Mouse (Mus musculus) c-Kit-positive CD71-negative TER-119-negative erythroid progenitor cells, embryonic 14.5 days (primary cell): ENCODE measurements around the gene Ascl2.

Experiments used
- DNase-seq: peaks from one replicate; pipeline ENCODE4 v3.0.0-alpha.2; 2013; ENCODE audit warnings: low read depth

The Ascl2 gene

GRCm38 (mm10) chr7:143002679-143003078 is 33.6 kb upstream of the Ascl2 start:
- peak; percentile 53 for DNase-seq

- DNase-seq, result no peak
These were observed 28.5 kb upstream of the Ascl2 start for GRCm38 (mm10) chr7:142997403-142998150.

- no peak for DNase-seq
These were observed 27.9 kb upstream of the Ascl2 start for GRCm38 (mm10) chr7:142996998-142997397.

GRCm38 (mm10) chr7:142995630-142996338 is 26.7 kb upstream of the Ascl2 start:
- DNase-seq, result no peak

- DNase-seq, result no peak
These were observed 25.9 kb upstream of the Ascl2 start for GRCm38 (mm10) chr7:142995004-142995403.

- no peak for DNase-seq
These were observed 18.7 kb upstream of the Ascl2 start for GRCm38 (mm10) chr7:142987718-142988117.

GRCm38 (mm10) chr7:142985146-142985545 is 16.1 kb upstream of the Ascl2 start:
- no peak for DNase-seq

- DNase-seq, result no peak
These were observed 12.8 kb upstream of the Ascl2 start for GRCm38 (mm10) chr7:142981908-142982307.

- DNase-seq, result peak; percentile 28
These were observed 918 bp downstream of the Ascl2 start for GRCm38 (mm10) chr7:142967884-142968808.

- DNase-seq, result peak; percentile 32
These were observed 1.6 kb downstream of the Ascl2 start for GRCm38 (mm10) chr7:142967414-142967883.

- DNase-seq, result no peak
These were observed 9.3 kb downstream of the Ascl2 start for GRCm38 (mm10) chr7:142959752-142960151.

GRCm38 (mm10) chr7:142958817-142959216 is 10.2 kb downstream of the Ascl2 start:
- DNase-seq, result no peak

- no peak for DNase-seq
These were observed 13.0 kb downstream of the Ascl2 start for GRCm38 (mm10) chr7:142956018-142956417.

- no peak for DNase-seq
These were observed 19.5 kb downstream of the Ascl2 start for GRCm38 (mm10) chr7:142949568-142949967.

GRCm38 (mm10) chr7:142937631-142938030 is 31.4 kb downstream of the Ascl2 start:
- DNase-seq, result no peak

GRCm38 (mm10) chr7:142935708-142936107 is 33.4 kb downstream of the Ascl2 start:
- no peak for DNase-seq

GRCm38 (mm10) chr7:142932469-142932868 is 36.6 kb downstream of the Ascl2 start:
- no peak for DNase-seq

- DNase-seq, result no peak
These were observed 38.0 kb downstream of the Ascl2 start, which contains the start of gene Th for GRCm38 (mm10) chr7:142931028-142931427. Gene Th (minus strand): TSS chr7:142931128.

- DNase-seq, result no peak
These were observed 39.5 kb downstream of the Ascl2 start for GRCm38 (mm10) chr7:142929516-142929915.

GRCm38 (mm10) chr7:142927293-142927692 is 41.8 kb downstream of the Ascl2 start:
- DNase-seq, result no peak

- DNase-seq, result peak; percentile 62
These were observed 50.1 kb downstream of the Ascl2 start for GRCm38 (mm10) chr7:142918641-142919628.
